20 mouse cellular contexts compared by ENCODE assay signal in the genomic region with DNA sequence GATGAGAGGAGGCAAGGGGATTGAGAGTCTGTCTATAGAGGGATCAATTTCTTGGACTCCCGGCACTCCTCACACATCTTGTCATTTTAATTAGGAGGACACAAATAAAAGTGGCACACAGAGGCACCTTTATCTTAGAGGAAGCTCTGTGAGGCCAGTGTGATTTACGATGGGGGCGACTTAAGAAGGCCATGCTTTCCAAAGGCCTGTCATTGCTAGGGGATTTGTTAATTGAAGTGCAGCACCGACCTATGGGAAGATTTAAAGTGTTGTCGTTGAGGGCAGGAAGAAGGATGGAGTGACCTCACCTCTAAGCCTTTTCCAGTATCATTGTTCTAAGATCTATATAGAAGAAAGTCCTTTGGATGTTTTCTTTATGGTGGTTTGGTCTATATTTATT. TPM values are rescaled to one million over a fixed set of nuclear protein-coding genes. Genes with fewer than 3 reads are reported as not detected.
"Had no signal": no experiment of that assay in that cellular context is flagged by ENCODE, and none has a peak within 500 bp of the region (broad histone marks: within the 10 kb centered on the region; RNA-seq: fewer than 3 reads in every experiment).

No protein-coding gene starts in this region.

- H3K27ac ChIP-seq: limb, embryonic 12.5 days; liver, embryonic 13.5 days; lung, embryonic 15.5 days; macrophage; midbrain, embryonic 13.5 days had no signal

- H3K27me3 ChIP-seq: limb, embryonic 12.5 days; liver, embryonic 13.5 days; lung, embryonic 15.5 days; megakaryocyte, embryonic 14.5 days; midbrain, embryonic 13.5 days had no signal

- H3K4me1 ChIP-seq: limb, embryonic 12.5 days; lung, embryonic 15.5 days had no signal

- H3K36me3 ChIP-seq: limb, embryonic 12.5 days; liver, embryonic 13.5 days; lung, embryonic 15.5 days; midbrain, embryonic 13.5 days had no signal

- DNase-seq: kidney, adult 11 months; kidney, postnatal 36 days; layer of hippocampus, adult 9-11 months; layer of hippocampus, postnatal 36 days; liver; liver, embryonic 13.5 days; liver, postnatal 0 days; lung, postnatal 14 days; retina, postnatal 1 day; right cerebral cortex, postnatal 4 days; spleen, adult 18-20 months; thymus, adult 18-20 months; thymus, postnatal 14 days had no signal

- H3K9me3 ChIP-seq: limb, embryonic 12.5 days; liver, embryonic 13.5 days; lung, embryonic 15.5 days; megakaryocyte, embryonic 14.5 days; midbrain, embryonic 13.5 days had no signal

- ATAC-seq: inflammation-experienced regulatory T-cells, adult 6 months; liver, postnatal 0 days had no signal

- H3K9ac ChIP-seq: limb, embryonic 12.5 days; liver, embryonic 13.5 days; liver, postnatal 0 days; lung, embryonic 15.5 days; midbrain, embryonic 13.5 days had no signal

- H3K4me2 ChIP-seq: limb, embryonic 12.5 days; liver, embryonic 13.5 days; lung, embryonic 15.5 days; midbrain, embryonic 13.5 days had no signal

- H3K4me3 ChIP-seq: limb, embryonic 12.5 days; liver, embryonic 13.5 days; lung, embryonic 15.5 days; megakaryocyte, embryonic 14.5 days; midbrain, embryonic 13.5 days; myocyte had no signal

RNA-seq across cellular contexts. Expression of gene Cubn, which starts 9.9 kb away (rescaled TPM):
- polyA plus RNA-seq: liver, postnatal 0 days; macrophage had no signal
